Mouse (Mus musculus) bone marrow macrophage, adult 2 months (primary cell): ENCODE data around the gene Ppm1h.

Experiments used
- CTCF ChIP-seq: IDR thresholded peaks from 2 replicates; pipeline ENCODE4 v1.5.1; 2012; ENCODE audit warnings: low read depth, mild to moderate bottlenecking, low read length, moderate library complexity
- POLR2A ChIP-seq: IDR thresholded peaks from 2 replicates; pipeline ENCODE4 v1.6.1; 2012; ENCODE audit warnings: mild to moderate bottlenecking, low read depth, low read length, borderline replicate concordance

DNA sequence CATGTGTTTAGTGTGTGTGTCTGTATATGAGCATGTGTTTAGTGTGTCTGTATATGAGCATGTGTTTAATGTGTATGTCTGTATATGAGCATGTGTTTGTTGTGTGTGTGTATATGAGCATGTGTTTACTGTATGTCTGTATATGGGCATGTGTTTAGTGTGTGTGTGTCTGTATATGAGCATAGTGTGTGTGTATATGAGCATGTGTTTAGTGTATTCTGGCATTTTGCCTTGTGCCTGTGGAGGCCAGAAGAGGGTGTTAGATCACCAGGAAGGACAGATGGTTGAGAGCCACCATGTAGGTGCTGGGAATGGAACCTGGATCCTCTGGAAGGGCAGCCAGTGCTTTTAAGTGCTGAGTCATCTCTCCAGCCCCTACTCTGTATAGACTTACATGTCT, 300.8 kb downstream of the Ppm1h start:
- TF ChIP-seq CTCF: no peak
- no peak for TF ChIP-seq POLR2A
